Mouse (Mus musculus) cerebellum, adult 2 months (tissue): ENCODE measurements around the gene Ap1m1.

Experiments
- CTCF ChIP-seq: fragments of 200-500 bp; IDR thresholded peaks from 2 replicates; pipeline ENCODE4 v1.5.1; 2011; ENCODE audit warnings: low read depth, mild to moderate bottlenecking, control low read depth, low read length, moderate library complexity, borderline replicate concordance; ENCODE audit not compliant: insufficient read depth
- POLR2A ChIP-seq: fragments of 200-500 bp; IDR thresholded peaks from 2 replicates; pipeline ENCODE4 v1.6.1; 2011; ENCODE audit warnings: low read length, control low read depth, borderline replicate concordance; ENCODE audit not compliant: insufficient read depth

GRCm38 (mm10) chr8:72208582-72208981 lies 31.2 kb upstream of the Ap1m1 start:
- TF ChIP-seq CTCF = no peak
- no peak for TF ChIP-seq POLR2A
